Mouse (Mus musculus) megakaryocyte progenitor cell, adult 5-6 weeks (primary cell): ENCODE measurements around the gene March7. TPM values are rescaled to one million over a fixed set of nuclear protein-coding genes. Genes with fewer than 3 reads are reported as not detected.

ENCODE experiments used
- ATAC-seq: replicated peaks from 2 replicates; pipeline ENCODE4 v1.8.0; 2016; ENCODE audit warnings: mild to moderate bottlenecking, moderate TSS enrichment, inconsistent platforms; ENCODE audit not compliant: poor library complexity
- total RNA-seq, 2 experiments: library from RNA; stranded (forward) in 1 of 2; stranded (reverse) in 1 of 2; fragments of 157-497, 149-512 nt in 1 of 2; fragments of 200-1000 nt in 1 of 2; gene quantifications; 2 replicates each; pipeline versions ENCODE4 v1.2.3 to v1.2.4; 2015 to 2017

March7 gene
- total RNA-seq, 2 experiments from 2014 or later = 55.4 to 73.5 TPM

GRCm38 (mm10) chr2:60212488-60212887 lies 2.8 kb downstream of the March7 start:
- no peak for ATAC-seq

GRCm38 (mm10) chr2:60214683-60215082 lies 5.0 kb downstream of the March7 start:
- ATAC-seq = no peak

DNA sequence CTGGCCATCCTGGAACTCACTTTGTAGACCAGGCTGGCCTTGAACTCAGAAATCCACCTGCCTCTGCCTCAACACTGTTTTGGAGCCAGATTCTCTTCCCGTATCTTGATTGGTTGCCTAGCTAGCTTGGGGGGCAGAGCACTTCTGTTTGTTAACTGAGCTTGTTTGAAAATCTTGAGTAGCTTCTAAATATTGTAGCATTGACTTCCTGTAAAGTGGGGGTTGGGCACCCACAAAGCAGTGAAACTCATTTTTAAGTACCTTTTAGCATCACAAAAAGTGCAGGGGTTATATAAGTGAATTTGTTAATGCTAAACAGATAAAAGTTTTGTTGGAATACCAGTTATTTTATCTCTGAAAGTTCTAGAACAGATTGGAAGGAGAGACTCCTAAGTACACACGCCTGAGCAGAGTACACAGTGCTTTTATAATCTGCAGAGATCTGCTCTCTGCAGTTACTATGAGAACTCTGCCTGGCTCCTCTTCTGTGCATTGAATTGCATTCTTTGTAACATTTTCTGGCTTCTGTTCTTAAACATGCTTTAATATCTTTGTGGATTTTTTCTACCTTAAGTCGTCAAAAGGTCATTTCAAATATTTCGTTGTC lies 7.0 kb downstream of the March7 start:
- ATAC-seq = no peak

GRCm38 (mm10) chr2:60217620-60218019 lies 7.9 kb downstream of the March7 start:
- ATAC-seq = peak; percentile 20; the same call in 1 of the 2 replicates

- no peak for ATAC-seq
Measured at GRCm38 (mm10) chr2:60221236-60221635, 11.5 kb downstream of the March7 start.

- ATAC-seq = no peak
Measured at GRCm38 (mm10) chr2:60221954-60222353, 12.3 kb downstream of the March7 start.

GRCm38 (mm10) chr2:60223489-60223888 lies 13.8 kb downstream of the March7 start:
- peak; percentile 26; the same call in 1 of the 2 replicates for ATAC-seq

GRCm38 (mm10) chr2:60228470-60228869 lies 18.8 kb downstream of the March7 start:
- no peak for ATAC-seq

GRCm38 (mm10) chr2:60230361-60230760 lies 20.7 kb downstream of the March7 start:
- peak; percentile 26; the same call in 1 of the 2 replicates for ATAC-seq

GRCm38 (mm10) chr2:60233147-60233546 lies 23.5 kb downstream of the March7 start:
- no peak for ATAC-seq

GRCm38 (mm10) chr2:60234506-60234905 lies 24.8 kb downstream of the March7 start:
- no peak for ATAC-seq

DNA sequence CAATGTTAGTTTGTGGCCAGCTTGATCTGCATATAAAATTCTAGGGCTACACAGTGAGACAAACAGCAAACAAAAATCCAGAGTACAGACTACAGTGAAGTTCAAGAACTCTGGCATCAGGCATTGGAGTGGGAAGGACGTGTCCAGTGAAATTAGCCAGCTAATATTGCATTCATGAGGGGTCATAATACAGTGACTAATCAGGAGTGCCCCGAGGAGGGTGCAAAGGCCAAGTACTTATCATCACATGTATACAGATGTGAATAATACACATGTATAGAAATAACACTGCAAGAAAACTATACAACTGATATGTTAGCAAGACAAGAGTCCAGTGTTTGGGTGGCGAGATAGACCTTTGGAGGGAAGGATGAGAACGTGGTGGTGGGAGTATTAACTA lies 43.1 kb downstream of the March7 start:
- ATAC-seq = no peak

- ATAC-seq = no peak
Measured at GRCm38 (mm10) chr2:60253506-60253905, 43.8 kb downstream of the March7 start.

DNA sequence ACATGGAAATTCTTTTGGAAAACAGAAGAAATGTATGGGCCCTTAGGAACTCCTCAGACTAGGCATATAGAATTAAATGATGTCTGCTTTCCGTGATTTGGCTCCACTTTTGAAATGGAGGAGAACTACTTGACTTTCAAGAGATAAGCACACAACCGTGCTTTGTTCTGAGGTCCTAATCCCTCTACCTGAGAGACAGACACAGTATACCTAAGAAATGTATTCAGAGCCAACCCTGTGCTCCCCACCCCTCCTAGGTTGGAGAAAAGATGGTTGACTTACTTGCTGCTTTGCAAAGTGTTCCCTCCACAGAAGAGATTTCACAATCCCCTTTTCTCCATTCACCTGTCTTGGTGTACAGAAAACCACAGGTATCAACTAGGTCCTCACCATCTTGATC lies 47.1 kb downstream of the March7 start:
- no peak for ATAC-seq

DNA sequence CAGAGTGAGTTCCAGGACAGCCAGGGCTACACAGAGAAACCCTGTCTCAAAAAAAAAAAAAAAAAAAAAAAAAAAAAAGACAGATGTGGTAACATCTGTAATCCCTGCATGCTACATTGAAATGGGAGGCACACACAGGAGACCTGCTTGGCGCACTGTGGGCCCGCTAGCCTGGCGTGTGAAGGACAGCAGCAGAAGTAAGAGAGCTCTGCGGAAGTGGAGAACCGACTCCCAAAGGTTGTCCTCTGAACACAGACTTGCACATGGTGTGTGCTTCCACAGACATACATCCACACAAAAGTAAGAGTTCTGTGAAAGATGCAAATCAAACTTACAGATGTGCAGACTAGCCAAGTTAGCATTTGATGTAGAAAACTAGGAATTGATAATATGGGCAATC lies 49.5 kb downstream of the March7 start:
- no peak for ATAC-seq

- ATAC-seq = no peak
Measured at GRCm38 (mm10) chr2:60260621-60261350, 51.1 kb downstream of the March7 start.

GRCm38 (mm10) chr2:60267567-60267966 lies 57.9 kb downstream of the March7 start:
- ATAC-seq = no peak

GRCm38 (mm10) chr2:60269856-60270479 lies 60.3 kb downstream of the March7 start:
- ATAC-seq = no peak

DNA sequence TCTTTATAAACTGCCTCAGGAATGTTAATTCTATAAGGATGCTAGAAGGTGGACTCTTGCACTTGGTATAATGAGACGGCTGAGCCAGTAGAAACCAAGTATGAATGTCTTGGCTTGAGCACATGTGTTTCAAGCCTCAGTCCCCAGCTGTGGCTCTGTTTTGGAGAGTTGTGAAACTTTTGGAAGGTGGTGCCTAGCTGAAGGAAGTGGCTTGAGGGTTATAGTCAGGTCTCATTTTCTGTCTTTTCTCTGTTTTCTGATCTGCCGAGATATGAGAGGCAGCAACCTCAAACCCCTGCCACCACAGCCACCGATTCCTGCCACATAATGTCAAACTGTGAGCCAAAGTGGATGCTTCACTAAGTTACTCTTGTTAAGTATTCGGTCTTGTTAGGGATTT lies 68.9 kb downstream of the March7 start:
- peak; percentile 79 for ATAC-seq

DNA sequence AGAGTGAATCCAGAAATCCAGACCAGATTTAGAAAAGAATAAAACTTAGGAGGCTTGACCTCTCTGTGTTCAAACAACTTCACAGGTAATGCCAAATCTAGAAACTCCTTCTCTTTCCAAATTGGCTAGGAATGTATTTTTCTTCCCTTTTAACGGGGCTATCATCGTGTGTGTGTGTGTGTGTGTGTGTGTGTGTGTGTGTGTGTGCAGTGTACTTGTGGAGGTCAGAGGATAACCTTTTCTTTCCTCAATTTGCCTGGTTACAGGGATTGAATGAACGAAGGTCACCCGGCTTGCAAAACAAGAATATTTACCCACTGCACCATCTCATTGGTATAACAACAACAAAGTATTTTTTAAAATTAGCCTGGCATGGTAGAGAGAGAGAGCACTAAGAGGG lies 72.9 kb downstream of the March7 start:
- no peak for ATAC-seq

- ATAC-seq = no peak
Measured at GRCm38 (mm10) chr2:60283208-60283750, 73.6 kb downstream of the March7 start.
